Mouse (Mus musculus): Measurements from ENCODE around the gene Scamp4.

The Scamp4 gene

DNA sequence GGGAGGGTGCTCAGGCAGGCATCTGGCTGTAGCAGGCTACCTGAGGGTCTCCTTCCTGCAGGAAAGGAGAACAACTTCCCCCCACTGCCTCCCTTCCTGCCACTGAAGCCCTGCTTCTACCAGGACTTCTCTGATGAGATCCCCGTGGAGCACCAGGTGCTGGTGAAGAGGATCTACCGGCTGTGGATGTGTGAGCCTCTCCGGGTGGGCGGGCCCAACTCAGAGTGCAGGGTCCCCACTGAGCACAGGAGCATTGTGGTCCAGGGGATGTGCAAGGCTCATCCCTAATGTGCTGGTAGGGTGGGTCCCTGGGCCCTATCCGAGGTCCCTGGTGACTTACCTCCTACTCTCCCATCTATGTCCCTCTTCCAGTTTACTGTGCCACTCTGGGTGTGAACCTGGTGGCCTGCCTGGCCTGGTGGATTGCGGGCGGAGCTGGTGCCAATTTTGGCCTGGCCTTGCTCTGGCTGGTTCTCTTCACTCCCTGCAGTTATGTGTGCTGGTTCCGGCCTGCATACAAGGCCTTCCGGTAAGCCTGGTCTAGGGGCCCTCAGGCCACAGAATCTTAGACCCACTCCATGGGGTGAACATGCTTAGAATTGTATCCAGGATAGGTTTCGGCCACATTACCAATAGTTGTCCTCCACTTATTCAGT, 6.7 kb downstream of the Scamp4 start:
- in situ Hi-C loops (cut with MboI, MseI), result no loop called here

DNA sequence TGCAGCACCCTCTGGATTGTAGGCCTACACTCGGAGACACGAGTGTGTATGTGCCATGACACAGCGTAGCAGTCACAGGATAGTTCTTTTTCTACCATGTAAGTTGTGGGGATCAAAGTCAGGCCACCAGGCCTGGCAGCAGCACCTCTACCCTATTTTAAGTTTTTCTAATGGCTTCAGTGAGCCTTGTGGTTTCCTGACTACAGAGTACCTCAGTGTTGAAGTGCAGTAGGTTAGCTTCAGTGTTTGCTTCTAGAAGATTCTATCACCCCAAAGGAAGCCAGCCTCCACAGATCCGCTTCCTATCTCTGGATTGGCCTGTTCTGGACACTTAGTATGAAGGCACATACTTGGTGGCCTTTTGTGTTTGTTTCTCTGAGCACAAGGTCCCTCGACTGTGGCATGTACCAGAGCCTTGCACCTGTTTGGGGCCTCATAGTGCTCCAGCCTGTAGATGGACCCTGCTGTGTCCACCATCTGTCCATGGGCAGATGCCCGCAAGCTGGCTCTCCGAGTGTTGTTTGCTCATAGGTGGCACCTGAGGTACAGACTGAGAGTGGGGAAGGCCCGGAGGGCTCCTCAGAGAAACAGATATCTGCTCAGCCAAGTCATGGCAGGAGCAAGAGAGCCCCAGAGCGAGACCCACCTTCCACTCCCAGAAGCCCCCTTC, 7.6 kb downstream of the Scamp4 start:
- in situ Hi-C loops (cut with MboI, MseI), result no loop called here

DNA sequence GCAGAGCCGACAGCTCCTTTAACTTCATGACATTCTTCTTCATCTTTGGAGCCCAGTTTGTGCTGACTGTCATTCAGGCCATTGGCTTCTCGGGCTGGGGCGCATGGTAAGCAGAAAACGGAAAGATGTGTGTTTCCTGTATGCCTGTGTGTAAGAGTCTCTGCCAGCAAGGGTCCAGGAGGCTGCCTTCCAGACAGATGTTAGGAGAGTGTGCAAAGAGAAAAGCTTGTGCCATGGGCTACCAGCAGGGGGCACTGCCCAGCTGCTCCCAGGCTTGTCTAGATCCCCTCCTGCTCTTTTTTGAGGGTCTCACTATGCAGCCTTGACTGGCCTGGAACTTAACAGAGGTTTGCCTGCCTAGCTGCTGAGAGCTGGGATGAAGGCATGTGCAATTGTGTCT, 8.4 kb downstream of the Scamp4 start:
- in situ Hi-C loops (cut with MboI, MseI), result no loop called here

DNA sequence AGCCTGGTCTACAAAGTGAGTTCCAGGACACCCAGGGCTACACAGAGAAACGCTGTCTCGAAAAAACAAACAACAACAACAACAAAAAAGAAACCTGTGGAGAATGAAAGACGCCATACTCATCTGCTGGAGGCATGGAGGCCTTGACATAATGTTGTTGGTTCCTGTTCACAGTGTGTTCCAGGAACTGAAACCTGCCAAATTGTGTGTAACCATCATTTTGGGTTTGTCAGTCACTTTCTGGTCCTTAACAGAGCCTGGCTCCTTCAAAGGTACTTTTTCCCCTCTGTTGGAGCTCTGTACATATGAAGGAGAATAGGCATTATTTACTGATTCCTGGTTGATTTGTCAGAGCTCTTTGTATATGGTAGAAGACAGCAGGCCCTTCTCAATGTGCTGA, 9.2 kb downstream of the Scamp4 start:
- in situ Hi-C loops (cut with MboI, MseI), result no loop called here

DNA sequence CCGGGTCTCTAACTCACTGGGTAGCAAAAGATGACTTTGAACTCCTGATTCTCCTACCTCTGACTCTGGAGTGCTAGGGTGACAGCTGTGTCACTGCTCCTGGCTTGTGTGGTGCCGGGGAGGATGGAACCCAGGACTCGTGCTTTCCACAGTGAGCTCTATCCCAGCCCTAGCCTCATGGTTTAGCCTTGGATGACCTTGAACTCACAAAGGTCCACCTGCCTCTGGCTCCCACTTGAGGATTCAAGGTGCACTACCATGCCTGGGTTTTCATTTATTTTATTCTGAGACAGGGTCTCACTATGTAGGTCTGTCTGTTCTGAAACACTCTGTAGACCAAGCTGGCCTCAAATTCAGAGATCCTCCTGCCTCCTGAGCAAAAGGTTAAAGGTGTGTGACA, 11.1 kb downstream of the Scamp4 start:
- in situ Hi-C loops (cut with MboI, MseI), result no loop called here

DNA sequence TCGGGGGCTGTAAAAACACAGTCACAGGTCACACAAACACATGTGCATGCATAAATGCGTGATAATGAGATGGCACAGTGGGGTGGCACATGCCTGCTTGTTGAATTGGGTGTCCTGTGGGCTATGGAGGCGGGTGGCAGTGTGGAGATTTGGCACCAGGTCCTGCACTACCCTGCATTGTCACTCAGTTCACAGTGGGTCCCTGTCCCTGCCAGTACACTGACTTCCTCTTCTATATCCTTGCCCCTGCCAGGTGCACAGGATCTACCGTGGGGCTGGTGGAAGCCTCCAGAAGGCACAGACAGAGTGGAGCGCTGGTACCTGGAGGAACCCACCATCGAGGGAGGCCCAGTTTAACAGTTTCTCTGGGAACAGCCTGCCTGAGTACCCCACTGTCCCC, 11.7 kb downstream of the Scamp4 start:
- in situ Hi-C loops (cut with MboI, MseI), result no loop called here

DNA sequence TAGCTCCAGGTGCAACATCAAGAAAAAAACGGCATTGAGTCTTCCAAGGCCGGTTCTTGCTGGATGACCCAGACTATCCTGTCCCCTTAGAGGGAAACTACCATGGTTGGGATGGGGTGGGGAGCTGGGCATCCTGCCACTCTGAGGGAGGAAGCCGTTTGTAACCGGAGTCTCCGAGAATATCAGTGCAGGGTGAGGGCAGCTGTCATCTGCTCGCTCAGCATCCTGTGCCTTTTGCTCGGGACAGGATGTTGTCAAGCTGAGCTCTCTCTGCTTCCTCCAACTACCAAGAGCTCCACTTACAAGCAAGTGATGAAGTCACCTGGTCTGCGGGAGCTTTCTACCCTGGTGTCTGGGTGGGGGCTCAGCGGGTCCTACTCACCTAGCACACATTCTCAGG, 15.5 kb downstream of the Scamp4 start:
- in situ Hi-C loops (cut with MboI, MseI), result loop anchor here (5.0 kb wide), 1 partner anchor 36 kb away; no protein-coding TSS in a partner anchor

DNA sequence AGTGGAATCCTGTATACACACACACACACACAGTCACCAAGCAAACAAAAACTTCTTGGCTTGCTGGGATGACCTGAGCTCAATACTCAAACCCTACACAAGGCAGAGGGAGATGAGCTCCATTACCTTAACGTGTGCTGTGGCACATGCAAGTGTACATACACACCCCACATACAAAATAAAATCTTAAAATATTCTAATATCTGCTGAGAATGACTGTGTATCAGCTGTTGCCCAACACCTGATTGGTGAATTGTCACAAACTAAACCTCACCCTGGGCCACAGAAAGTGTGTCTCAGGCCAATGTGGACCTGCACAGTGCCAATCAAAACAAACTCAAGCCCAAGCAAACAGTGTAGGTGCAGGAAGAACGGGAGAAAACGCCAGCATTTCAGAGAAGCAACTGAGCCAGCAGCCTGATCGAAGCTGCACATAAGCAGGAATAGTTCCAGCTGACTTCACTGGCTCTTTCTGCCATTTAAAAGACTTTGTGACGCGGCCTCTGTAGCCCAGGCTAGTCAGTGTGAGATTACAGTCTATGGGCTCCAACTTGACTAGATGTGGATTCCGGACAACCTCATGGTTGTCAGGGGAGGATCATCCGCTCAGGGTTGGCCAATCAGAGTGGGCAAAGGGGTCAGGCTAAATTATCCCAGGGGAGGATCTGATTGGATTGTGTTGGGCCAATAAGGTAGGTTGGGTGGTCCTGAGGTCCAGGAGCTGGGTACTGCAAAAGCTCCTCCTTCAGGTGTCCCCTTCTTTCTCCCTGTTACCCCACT, 17.0 kb downstream of the Scamp4 start:
- in situ Hi-C loops (cut with MboI, MseI), result loop anchor here (5.0 kb wide), 1 partner anchor 37 kb away; no protein-coding TSS in a partner anchor

DNA sequence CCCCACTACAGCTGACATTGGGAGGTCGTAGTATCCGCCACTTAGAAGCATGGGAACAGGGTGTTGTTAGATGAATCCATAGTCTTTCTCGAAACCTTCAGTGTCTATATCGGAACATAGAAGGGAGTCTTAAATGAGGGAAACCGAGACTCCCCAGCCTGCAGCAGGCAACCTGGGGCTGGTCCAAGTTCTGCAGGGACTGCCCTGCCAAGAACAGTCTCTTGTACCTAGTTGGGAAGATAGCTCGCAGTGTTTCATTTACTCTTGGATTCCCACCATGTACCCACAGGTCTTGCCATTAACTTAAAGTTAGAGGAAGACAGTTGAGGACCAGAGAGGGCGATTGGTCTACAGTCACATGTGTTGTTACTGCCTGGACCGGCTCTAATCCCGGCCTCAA, 17.7 kb downstream of the Scamp4 start:
- in situ Hi-C loops (cut with MboI, MseI), result no loop called here

DNA sequence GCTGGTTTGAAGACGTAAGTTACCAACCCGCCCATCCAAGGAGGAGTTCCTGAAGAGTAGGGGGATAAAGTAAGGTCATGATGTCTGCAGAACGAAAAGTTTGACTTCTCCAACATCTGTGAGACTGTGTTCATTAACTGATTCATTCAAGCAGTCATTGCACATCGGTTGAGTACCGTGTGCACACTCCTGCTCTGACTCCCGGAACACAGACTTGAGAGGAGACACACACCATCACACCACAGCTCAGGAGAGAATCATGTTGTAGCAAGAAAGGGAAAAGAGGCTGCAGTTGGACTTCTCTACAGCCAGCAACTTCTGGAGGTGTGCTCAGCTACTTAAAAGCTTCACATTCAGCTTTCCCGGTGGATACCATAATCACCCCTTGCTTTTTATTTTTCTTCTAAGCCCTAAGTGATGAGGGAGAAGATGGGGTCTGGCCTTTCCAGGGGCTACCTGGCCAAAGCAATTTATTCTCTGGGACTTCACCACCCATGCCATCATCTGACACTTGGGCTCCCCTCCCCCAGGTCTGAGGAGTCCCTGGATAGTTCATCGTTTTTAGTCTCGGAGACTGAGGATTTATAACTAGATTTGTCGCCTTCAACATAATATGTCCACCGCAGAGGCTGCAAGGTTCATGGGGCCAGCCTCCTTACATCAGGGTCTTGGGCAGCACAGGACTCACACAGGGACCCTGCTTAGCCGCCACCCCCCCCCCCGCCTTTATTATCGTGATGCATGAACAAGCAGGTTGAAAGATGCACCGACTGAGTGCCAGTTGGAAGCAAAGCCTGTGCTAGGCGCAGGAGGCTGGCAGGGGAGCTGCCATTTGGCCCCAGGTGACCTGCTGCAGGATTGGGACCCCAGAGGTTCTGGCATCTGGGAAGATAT, 18.4 kb downstream of the Scamp4 start:
- in situ Hi-C loops (cut with MboI, MseI), result no loop called here

DNA sequence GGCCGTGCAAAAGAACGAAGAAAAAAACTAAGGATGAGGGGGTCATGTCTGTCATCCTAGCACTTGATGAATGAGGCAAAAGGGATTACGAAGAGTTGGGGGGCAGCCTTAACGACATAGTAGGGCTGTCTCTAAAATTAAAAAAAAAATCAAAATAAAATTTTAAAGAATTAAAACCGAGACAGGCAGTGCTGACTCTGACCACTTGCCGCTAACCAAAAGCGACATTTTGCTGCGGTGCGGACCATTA, 18.9 kb downstream of the Scamp4 start:
- in situ Hi-C loops (cut with MboI, MseI), result no loop called here

DNA sequence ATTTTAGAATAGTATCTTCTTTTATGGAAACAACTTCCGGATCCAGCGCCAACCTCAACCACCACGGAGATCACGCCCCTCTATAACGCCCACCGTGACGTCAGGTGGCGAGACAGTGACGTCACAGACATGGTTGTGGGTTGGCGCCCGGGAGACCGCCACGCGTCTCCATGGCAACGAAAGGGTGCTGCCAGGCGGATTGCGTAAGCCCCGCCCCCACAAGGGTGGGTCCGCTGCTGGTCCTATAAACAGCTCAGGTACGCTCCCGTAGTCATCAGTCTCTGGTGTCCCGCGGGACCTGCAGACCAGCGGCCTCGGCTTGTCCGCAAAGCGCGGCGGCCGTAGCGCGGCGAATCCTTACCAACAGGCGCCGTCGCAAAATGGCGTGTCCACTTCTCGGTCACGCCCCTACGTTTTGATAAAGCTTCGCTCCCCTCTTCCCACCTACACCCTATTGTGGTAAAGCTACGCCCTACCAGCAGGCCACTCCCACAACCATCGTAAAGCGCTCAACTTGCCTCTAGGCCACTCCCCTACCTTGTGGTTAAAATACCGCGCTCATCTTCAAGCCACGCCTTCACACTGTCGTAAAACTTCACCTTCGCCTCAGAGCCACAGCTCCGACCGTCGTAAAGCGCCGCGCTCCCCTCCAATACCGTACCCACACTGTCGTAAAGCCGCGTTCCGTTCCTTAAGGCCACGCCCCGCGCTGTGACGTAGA, 19.4 kb downstream of the Scamp4 start:
- in situ Hi-C loops (cut with MboI, MseI), result no loop called here

DNA sequence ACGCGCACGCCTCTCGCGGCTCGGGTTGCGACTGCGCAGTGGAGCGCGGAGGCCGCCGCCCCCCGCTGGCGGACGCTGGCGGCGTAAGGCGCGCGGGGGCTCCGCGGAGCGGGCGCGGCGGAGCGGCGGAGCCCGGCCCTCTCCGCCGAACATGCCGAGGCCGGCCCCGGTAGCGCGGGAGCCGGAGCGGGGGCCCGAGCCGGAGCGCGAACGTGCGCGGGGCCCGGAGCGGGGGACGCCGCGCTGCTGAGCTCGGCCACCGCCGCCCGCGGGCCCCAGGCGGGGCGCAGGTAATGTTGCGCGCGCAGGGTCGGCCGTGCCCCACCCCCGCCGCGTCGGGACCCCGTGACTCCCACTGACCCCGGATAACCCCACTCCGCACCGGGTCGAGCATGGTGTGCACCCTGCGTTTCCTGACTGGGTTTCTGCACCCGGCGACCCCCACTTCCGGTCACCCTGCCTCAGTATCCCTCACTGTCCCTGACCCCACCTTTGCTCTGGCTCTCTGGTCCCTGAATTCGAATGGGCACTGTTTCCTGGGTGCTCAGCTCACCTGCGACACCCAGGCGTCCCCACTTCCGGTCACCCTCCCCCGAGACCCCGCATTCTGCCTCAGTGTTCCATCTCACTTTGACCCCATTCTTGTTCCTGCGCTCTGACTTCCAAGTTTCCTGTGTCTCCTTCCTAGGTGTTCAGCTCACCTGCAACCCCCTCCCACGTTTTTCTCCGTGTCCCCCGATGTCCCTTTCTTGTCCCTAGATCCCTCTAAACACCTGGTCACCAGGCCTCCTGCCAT, 20.2 kb downstream of the Scamp4 start, which contains the start of gene Csnk1g2:
TSS of gene Csnk1g2 (plus strand) at position 178 of the 796 bp plus-strand sequence.
- in situ Hi-C loops (cut with MboI, MseI), result no loop called here

DNA sequence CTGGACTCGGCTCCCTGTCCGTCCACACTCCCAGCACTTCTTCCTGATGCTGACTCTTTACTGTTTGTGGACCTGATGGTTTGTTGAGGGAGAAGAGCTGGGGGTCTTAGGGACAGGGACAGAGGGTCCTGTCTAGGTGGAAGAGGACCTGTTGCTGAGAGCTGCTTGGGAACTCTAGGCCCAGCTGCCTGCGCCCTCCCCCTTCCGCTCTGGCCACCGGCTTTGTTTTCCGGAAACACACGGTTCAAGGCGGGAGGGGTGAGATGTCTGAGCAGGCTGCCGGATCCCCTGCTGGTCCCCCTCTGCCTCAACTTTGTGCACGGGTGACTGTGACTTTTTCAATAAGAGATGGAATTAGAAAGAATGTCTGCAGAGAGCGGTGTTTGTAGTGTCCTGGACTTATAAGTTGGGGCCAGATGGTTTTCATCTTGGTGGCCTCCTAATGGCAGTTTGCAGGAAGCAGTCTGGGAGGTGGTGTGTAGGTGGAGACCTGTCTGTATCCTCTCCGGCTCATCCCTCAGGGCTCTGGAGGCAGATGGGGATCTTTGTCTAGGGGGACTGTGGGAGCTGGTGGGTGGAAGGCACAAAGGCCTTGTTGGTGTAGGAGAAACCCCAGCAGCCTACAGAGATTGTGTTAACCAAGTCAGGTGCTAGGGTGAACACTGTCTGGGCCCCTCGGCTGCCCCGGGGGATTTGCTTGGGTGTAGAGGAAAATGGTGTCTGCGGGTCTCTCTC, 21.0 kb downstream of the Scamp4 start:
- in situ Hi-C loops (cut with MboI, MseI), result no loop called here

DNA sequence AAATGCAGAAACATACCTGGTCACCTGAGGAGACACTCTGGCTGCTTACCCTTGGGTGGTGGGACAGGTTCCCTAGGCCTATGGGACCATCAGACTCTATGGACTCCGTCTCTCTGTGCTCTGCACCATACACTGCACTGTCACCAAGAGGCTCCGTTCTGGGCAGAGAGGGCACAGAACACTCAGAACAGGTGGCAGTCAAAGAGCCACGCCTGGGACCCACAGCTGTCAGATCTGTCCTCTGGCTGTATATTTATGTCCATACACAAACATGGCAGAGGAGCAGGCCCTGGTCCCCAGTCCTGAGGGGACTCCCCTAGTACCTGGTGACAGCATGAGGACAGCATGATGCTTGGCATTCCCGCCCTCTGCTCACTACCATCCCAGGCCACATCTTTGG, 23.1 kb downstream of the Scamp4 start:
- in situ Hi-C loops (cut with MboI, MseI), result loop anchor here (5.0 kb wide), 1 partner anchor 62 kb away; no protein-coding TSS in a partner anchor

DNA sequence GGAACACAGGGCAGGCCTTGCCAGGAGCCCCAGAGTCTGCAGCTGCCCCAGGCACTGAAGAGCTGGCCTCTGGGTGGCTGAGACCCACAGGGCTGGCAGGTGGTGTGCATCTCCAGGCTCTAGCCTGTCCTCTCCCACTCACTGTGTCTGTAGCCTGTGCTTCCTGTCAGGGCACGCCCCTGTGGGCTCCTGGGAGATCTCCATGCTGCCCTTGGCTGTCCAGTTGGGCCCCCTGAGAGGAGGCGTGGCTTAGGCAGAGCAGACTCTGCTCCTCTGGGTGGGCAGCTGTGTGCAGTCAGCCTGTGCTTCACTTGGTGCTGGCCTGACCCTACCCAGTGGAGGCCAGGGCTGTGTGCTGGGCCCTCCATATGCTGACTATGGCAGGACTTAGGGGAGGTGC, 25.0 kb downstream of the Scamp4 start:
- in situ Hi-C loops (cut with MboI, MseI), result loop anchor here (5.0 kb wide), 1 partner anchor 60 kb away; no protein-coding TSS in a partner anchor

DNA sequence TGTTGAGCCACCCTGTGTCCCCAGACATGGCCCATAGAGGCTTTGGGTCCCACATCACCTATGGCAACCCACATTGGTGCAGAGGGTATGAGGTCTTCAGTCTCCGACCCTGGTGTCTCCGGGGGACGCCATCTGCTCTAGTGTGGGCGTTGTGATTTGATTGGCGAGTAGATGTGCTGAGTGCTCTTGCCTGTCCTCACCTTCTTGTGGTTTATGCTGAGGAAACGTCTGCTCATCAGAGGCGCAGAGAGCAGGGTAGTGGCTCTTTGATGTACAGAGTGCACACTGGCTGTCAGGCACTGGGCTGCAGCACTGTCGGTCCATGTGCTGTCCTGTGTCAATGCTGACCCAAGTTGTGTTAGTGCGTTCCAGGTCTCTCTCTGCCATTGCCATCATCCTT, 26.3 kb downstream of the Scamp4 start:
- in situ Hi-C loops (cut with MboI, MseI), result loop anchor here (5.0 kb wide), 1 partner anchor 58 kb away; no protein-coding TSS in a partner anchor

DNA sequence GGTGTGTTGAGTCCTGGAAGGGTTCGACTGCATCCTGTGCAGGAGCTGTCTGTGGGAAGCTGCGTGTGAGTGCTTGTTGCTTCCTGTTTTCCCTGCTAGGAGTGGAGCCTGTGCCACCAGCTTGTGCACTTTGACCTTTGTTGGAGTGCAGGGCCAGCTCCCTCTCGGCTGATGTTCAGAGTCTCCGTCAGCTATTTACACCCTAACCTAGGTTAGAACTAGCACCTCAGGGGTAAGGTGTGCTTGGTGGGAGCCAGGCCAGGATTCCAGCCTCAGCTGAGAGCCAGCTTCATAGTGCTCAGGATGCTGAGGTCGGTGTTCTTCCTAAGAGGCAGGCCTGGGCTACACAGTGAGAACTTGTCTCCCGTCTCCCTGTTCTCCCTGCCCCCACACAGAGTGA, 32.7 kb downstream of the Scamp4 start:
- in situ Hi-C loops (cut with MboI, MseI), result loop anchor here (10.0 kb wide), 1 partner anchor 181 kb away; no protein-coding TSS in a partner anchor

DNA sequence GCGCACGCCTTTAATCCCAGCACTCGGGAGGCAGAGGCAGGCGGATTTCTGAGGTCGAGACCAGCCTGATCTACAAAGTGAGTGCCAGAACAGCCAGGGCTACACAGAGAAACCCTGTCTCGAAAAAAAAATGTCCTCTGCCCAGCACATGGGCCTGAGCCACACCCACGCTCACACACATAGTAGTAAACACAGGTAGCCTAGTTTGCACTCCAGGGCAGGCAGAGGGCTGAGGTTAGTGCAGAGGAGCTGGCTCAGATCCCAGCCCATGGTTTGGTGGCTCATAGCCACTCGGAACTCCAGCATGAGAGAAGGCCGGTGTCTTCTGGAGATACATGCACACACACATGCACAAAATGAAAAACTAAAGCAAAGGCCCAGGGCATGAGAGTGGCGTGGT, 44.3 kb downstream of the Scamp4 start:
- in situ Hi-C loops (cut with MboI, MseI), result no loop called here
